Mouse (Mus musculus) subcutaneous adipose tissue, adult 2 months (tissue): ENCODE measurements around the gene Ppp6r3. TPM values are rescaled to one million over a fixed set of nuclear protein-coding genes. Genes with fewer than 3 reads are reported as not detected.

ENCODE experiments used
- polyA plus RNA-seq: library from polyadenylated mRNA; depleted of rRNA; stranded (reverse); fragments of >200 nt; gene quantifications from 2 replicates; pipeline ENCODE4 v1.2.3, GENCODE M21; 2012; ENCODE audit warnings: low replicate concordance; rRNA removed

The Ppp6r3 gene
- 38.6 and 68.7 TPM in 2 replicates for polyA plus RNA-seq

DNA sequence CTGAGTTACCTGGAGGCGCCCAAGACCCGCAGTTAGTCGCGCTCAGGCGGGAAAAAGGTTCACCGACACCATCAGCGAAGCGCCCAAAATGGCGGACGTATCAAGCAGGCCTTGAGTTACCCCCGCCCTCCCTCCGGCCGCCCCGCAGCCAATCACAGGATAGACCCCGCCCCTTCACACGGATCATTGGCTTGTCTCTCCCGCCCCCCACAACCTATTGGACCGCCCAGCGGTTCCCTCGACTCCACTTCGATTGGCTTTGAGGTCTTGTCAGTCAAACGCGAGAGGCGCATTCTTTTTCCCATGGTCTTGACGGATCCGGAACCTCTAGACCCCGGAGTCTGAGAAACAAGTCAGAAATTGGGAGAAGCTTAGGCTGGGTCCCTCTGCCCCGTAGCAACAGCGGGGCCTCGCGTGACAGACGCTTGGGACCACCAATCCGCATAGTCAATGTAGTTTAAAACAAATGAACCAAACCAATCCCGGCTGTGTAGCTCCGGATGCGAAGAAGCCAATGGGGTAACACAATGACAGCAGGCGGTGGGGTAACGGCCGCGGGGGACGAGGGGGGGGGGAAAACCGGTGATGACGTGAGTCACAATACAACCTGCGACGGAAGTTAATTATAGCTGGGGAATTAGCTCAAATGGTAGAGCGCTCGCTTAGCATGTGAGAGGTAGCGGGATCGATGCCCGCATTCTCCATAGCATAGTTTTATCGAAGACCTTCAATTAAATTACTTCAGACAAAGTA is at the start of gene Ppp6r3:
Gene Ppp6r3, minus strand, starts transcription at position 118 of the 753 bp plus-strand sequence.

DNA sequence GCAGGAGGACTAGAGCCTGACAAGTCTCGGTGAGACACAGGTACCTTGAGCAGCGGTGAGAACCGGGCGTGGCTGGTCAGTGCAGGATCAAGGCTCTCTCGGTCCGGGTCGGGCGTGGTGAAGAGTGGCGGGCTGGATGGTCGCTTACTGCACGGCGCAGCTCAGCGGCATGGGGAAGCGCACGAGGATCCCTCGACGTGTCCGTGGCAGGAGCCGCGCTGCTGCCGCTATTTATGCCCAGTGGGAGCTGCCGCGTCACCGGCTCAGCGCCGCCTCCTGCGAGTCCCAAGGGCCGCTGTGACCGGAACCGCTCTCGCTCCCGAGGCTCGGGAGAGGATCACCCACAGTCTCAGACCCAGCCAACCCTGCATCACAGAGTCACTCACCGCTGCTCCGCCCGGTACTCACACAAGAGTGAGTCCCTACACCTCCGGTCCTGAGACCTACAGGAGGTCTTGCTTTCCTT is 161.2 kb downstream of the Ppp6r3 start, which contains the start of gene Gal:
Gene Gal, minus strand, starts transcription at position 277 of the 466 bp plus-strand sequence.

Other genes starting within 250 kb of the Ppp6r3 start
- gene Tesmin, start 186.9 kb downstream of the Ppp6r3 start, polyA plus RNA-seq: 0.22 and 0.39 TPM in 2 replicates
- gene Gal, start 161.2 kb downstream of the Ppp6r3 start, polyA plus RNA-seq: 0.20 and 0.40 TPM in 2 replicates
- gene Lrp5, start 110.8 kb upstream of the Ppp6r3 start, polyA plus RNA-seq: 36.8 and 59.1 TPM in 2 replicates
- gene 1810055G02Rik, start 132.5 kb upstream of the Ppp6r3 start, polyA plus RNA-seq: 49.9 and 71.9 TPM in 2 replicates
- gene Kmt5b, start 191.7 kb upstream of the Ppp6r3 start, polyA plus RNA-seq: 16.4 and 22.3 TPM in 2 replicates